In the genomic region with DNA sequence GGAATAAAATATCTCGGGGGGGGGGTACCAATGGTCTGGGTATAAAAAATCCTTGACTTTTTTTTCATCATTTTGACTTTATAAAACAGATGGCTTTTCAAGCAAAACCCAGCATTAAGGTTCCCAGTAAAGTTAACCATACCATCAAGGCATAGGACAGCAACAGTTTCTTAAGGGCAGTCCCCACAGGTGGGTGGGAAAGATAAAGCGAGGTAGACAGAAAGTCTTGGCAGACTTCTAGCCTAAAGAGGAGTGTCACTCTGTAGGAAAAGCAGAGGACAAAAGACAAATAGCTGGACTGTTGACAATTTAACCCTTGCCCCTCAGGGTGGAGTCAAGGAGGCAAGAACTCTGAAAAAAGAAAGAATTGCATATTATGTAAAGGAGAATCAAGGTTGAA, we compare ENCODE assay signal across 1 mouse cellular context.
TF ChIP-seq lines count a peak whose summit lies in the region.

No protein-coding gene starts in this region.

TF ChIP-seq in MEL, 35 proteins besides CTCF, POLR2A, EP300 and RAD21:
- no peak for TF ChIP-seq TCF12 (IDR thresholded peaks at IDR 0.05; ENCODE audit: low read depth, low read length)
- TF ChIP-seq CHD1 (IDR thresholded peaks at IDR 0.05; ENCODE audit: low read depth, low read length) = no peak
- TF ChIP-seq TAL1 (IDR thresholded peaks at IDR 0.05; ENCODE audit: low read length) = peak; percentile 41; the same call in 1 of the 2 replicates
- no peak for TF ChIP-seq ZC3H11A (IDR thresholded peaks at IDR 0.05; ENCODE audit: low read depth, low read length)
- no peak for TF ChIP-seq RCOR1 (IDR thresholded peaks at IDR 0.05; ENCODE audit: low read depth, low read length)
- no peak for TF ChIP-seq SMC3 (IDR thresholded peaks at IDR 0.05; ENCODE audit: low read depth, low read length)
- TF ChIP-seq E2F4 (IDR thresholded peaks at IDR 0.05; ENCODE audit: borderline replicate concordance, low read depth, low read length) = no peak
